Mouse (Mus musculus) erythroblast, adult 5-6 weeks (primary cell): ENCODE results near the gene Srbd1. TPM values are rescaled to one million over a fixed set of nuclear protein-coding genes. Genes with fewer than 3 reads are reported as not detected.

ENCODE experiments used
- ATAC-seq: replicated peaks from 2 replicates; pipeline ENCODE4 v1.8.0; 2016; ENCODE audit warnings: moderate number of reproducible peaks, mild to moderate bottlenecking, moderate TSS enrichment, inconsistent platforms; ENCODE audit not compliant: poor library complexity, low FRiP score, severe bottlenecking
- total RNA-seq, 2 experiments: library from RNA; stranded (forward) in 1 of 2; stranded (reverse) in 1 of 2; fragments of 150-400 nt in 1 of 2; fragments of 200-764, 138-1000 nt in 1 of 2; gene quantifications; 2 replicates each; pipeline versions ENCODE4 v1.2.3 to v1.2.4; 2015 to 2017; ENCODE audit warnings: low replicate concordance in 2 of 2

The Srbd1 gene
- total RNA-seq, 2 experiments from 2014 or later = 8.1 to 9.3 TPM

- no peak for ATAC-seq
Measured at GRCm38 (mm10) chr17:86149726-86150125, 4.8 kb upstream of the Srbd1 start.

GRCm38 (mm10) chr17:86144537-86145078, 367 bp downstream of the Srbd1 start:
- ATAC-seq = peak; percentile 70

GRCm38 (mm10) chr17:86135835-86136234, 9.1 kb downstream of the Srbd1 start:
- no peak for ATAC-seq

- ATAC-seq = no peak
Measured at GRCm38 (mm10) chr17:86134461-86134860, 10.5 kb downstream of the Srbd1 start.

- no peak for ATAC-seq
Measured at GRCm38 (mm10) chr17:86132534-86132933, 12.4 kb downstream of the Srbd1 start.

GRCm38 (mm10) chr17:86128198-86128597, 16.8 kb downstream of the Srbd1 start:
- no peak for ATAC-seq

GRCm38 (mm10) chr17:86125908-86126307, 19.1 kb downstream of the Srbd1 start:
- no peak for ATAC-seq

- ATAC-seq = no peak
Measured at GRCm38 (mm10) chr17:86123146-86123545, 21.8 kb downstream of the Srbd1 start.

- ATAC-seq = no peak
Measured at GRCm38 (mm10) chr17:86096875-86097274, 48.1 kb downstream of the Srbd1 start.

GRCm38 (mm10) chr17:86093124-86093523, 51.9 kb downstream of the Srbd1 start:
- ATAC-seq = no peak

- ATAC-seq = no peak
Measured at GRCm38 (mm10) chr17:86091631-86092030, 53.3 kb downstream of the Srbd1 start.

GRCm38 (mm10) chr17:86089893-86090588, 54.9 kb downstream of the Srbd1 start:
- no peak for ATAC-seq

GRCm38 (mm10) chr17:86087922-86088321, 57.1 kb downstream of the Srbd1 start:
- no peak for ATAC-seq

- ATAC-seq = no peak
Measured at GRCm38 (mm10) chr17:86086191-86086590, 58.8 kb downstream of the Srbd1 start.

- no peak for ATAC-seq
Measured at GRCm38 (mm10) chr17:86083207-86083606, 61.8 kb downstream of the Srbd1 start.

GRCm38 (mm10) chr17:86078060-86078459, 66.9 kb downstream of the Srbd1 start:
- no peak for ATAC-seq

- ATAC-seq = no peak
Measured at GRCm38 (mm10) chr17:86067444-86067843, 77.5 kb downstream of the Srbd1 start.

- no peak for ATAC-seq
Measured at GRCm38 (mm10) chr17:86065833-86066232, 79.1 kb downstream of the Srbd1 start.

GRCm38 (mm10) chr17:86063461-86063860, 81.5 kb downstream of the Srbd1 start:
- ATAC-seq = peak; percentile 73

- ATAC-seq = no peak
Measured at GRCm38 (mm10) chr17:86060911-86061310, 84.1 kb downstream of the Srbd1 start.

- ATAC-seq = no peak
Measured at GRCm38 (mm10) chr17:86040221-86040984, 104.6 kb downstream of the Srbd1 start.
